Mouse (Mus musculus): ENCODE results near the gene Zbtb11. TPM values are rescaled to one million over a fixed set of nuclear protein-coding genes. Genes with fewer than 3 reads are reported as not detected.
A peak's percentile ranks its signal among the peaks of the same experiment; 100 is the strongest.
"Not testable (repeated sequence)": the region's sequence is repeated elsewhere in the genome, so short reads cannot be mapped to it uniquely, and the experiment has no call there.

Zbtb11 gene
- polyA plus RNA-seq, 1 experiment from 2014 or later: 8.4 TPM

GRCm38 (mm10) chr16:55951679-55952327 lies 21.9 kb upstream of the Zbtb11 start:
- TF ChIP-seq EP300 (IDR thresholded peaks at IDR 0.05): no peak
- no peak for TF ChIP-seq CTCF (IDR thresholded peaks at IDR 0.05)
- H3K27ac ChIP-seq (ENCODE audit: low read length): no peak overlapping the region
- H3K4me3 ChIP-seq (ENCODE audit: low read depth, low read length): no peak overlapping the region
- no peak overlapping the region for H3K9ac ChIP-seq (replicated peaks; ENCODE audit: low read depth)
- DNase-seq (ENCODE audit: low spot score) (no peak), ATAC-seq (no peak)
- H3K4me2 ChIP-seq (replicated peaks; ENCODE audit: low read depth, low read length): no peak overlapping the region
- no peaks in the 10 kb centered on the region for H3K9me3 ChIP-seq (ENCODE audit: low read length)
- 61% methylated on average over 7 of the region's 7 CpGs for WGBS
- no peaks in the 10 kb centered on the region for H3K36me3 ChIP-seq (ENCODE audit: insufficient read depth, low read length)
- H3K4me1 ChIP-seq (ENCODE audit: insufficient read depth, low read depth, low read length): no peaks in the 10 kb centered on the region
- H3K27me3 ChIP-seq (replicated peaks; ENCODE audit: insufficient read depth, low read length): no peaks in the 10 kb centered on the region

DNA sequence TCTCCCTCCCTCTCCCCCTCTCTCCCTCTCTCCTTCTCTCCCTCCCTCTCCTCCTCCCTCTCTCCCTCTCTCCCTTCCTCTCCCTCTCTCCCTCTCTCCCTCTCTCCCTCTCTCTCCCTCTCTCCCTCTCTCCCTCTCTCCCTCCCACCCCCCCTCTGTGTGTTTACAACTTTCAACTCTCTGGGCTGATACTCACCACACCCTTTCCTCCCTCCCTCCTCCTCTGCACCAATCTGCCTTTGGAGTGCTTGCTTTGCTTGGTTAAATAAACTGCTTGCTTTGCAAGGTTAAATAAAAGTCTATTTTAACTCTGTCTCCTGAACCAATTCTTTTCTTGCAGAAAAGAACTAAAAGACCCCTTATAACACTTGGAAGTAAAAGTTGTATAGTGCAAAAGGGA lies 20.9 kb upstream of the Zbtb11 start:
- Histone ChIP-seq H3K9ac (replicated peaks; ENCODE audit: low read depth) (no peak overlapping the region), H3K4me1 (ENCODE audit: insufficient read depth, low read depth, low read length) (no peaks in the 10 kb centered on the region), H3K27me3 (replicated peaks; ENCODE audit: insufficient read depth, low read length) (no peaks in the 10 kb centered on the region), H3K27ac (ENCODE audit: low read length) (no peak overlapping the region), H3K36me3 (ENCODE audit: insufficient read depth, low read length) (no peaks in the 10 kb centered on the region), H3K4me3 (ENCODE audit: low read depth, low read length) (no peak overlapping the region), H3K4me2 (replicated peaks; ENCODE audit: low read depth, low read length) (no peak overlapping the region), H3K9me3 (ENCODE audit: low read length) (no peaks in the 10 kb centered on the region)
- TF ChIP-seq EP300 (IDR thresholded peaks at IDR 0.05) (no peak), CTCF (IDR thresholded peaks at IDR 0.05) (no peak)
- ATAC-seq (peak; percentile 77), DNase-seq (ENCODE audit: low spot score) (peak; percentile 58)

- H3K4me1 ChIP-seq (ENCODE audit: insufficient read depth, low read depth, low read length); ATAC-seq; DNase-seq (ENCODE audit: low spot score); H3K4me2 ChIP-seq (replicated peaks; ENCODE audit: low read depth, low read length); H3K4me3 ChIP-seq (ENCODE audit: low read depth, low read length); H3K9ac ChIP-seq (replicated peaks; ENCODE audit: low read depth); H3K27me3 ChIP-seq (replicated peaks; ENCODE audit: insufficient read depth, low read length); H3K27ac ChIP-seq (ENCODE audit: low read length); H3K36me3 ChIP-seq (ENCODE audit: insufficient read depth, low read length); H3K9me3 ChIP-seq (ENCODE audit: low read length): not testable (repeated sequence)
- WGBS: 93% methylated on average over 9 of the region's 9 CpGs
Observed at GRCm38 (mm10) chr16:55954196-55954595, 19.5 kb upstream of the Zbtb11 start.

DNA sequence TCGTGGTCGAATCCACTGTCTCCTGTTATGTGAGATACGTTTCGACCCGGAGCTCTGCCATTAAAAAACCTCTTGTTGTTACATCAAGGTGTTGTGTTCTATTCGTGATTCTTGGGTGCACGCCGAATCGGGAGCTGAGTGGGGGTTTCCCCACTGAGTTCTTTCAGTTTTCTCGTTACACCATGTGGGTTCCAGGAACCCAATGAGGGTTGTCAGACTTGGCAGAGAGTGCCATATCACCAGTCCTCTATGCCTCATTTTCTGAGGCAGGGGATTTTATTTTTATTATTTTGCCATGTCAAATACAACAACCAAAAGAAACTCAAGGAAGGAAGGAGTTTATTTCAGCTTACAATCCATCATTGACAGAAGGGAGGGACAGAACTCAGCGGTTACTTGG lies 10.6 kb upstream of the Zbtb11 start:
- H3K9me3 ChIP-seq (ENCODE audit: low read length); H3K4me3 ChIP-seq (ENCODE audit: low read depth, low read length); H3K9ac ChIP-seq (replicated peaks; ENCODE audit: low read depth); H3K27me3 ChIP-seq (replicated peaks; ENCODE audit: insufficient read depth, low read length); DNase-seq (ENCODE audit: low spot score); ATAC-seq; H3K4me2 ChIP-seq (replicated peaks; ENCODE audit: low read depth, low read length); H3K4me1 ChIP-seq (ENCODE audit: insufficient read depth, low read depth, low read length); H3K27ac ChIP-seq (ENCODE audit: low read length); H3K36me3 ChIP-seq (ENCODE audit: insufficient read depth, low read length): not testable (repeated sequence)
- 86% methylated on average over 6 of the region's 11 CpGs for WGBS

- TF ChIP-seq CTCF (IDR thresholded peaks at IDR 0.05) (peak; percentile 61), EP300 (IDR thresholded peaks at IDR 0.05) (no peak)
- H3K36me3 ChIP-seq (ENCODE audit: insufficient read depth, low read length): no peaks in the 10 kb centered on the region
- no peak overlapping the region for H3K4me2 ChIP-seq (replicated peaks; ENCODE audit: low read depth, low read length)
- WGBS: 60% methylated on average over 4 of the region's 4 CpGs
- H3K9me3 ChIP-seq (ENCODE audit: low read length): no peaks in the 10 kb centered on the region
- DNase-seq (ENCODE audit: low spot score) (peak; percentile 68), ATAC-seq (no peak)
- H3K27ac ChIP-seq (ENCODE audit: low read length): no peak overlapping the region
- no peak overlapping the region for H3K4me3 ChIP-seq (ENCODE audit: low read depth, low read length)
- H3K27me3 ChIP-seq (replicated peaks; ENCODE audit: insufficient read depth, low read length): no peaks in the 10 kb centered on the region
- H3K9ac ChIP-seq (replicated peaks; ENCODE audit: low read depth): no peak overlapping the region
- no peaks in the 10 kb centered on the region for H3K4me1 ChIP-seq (ENCODE audit: insufficient read depth, low read depth, low read length)
Observed at GRCm38 (mm10) chr16:55964126-55964949, 9.3 kb upstream of the Zbtb11 start.

DNA sequence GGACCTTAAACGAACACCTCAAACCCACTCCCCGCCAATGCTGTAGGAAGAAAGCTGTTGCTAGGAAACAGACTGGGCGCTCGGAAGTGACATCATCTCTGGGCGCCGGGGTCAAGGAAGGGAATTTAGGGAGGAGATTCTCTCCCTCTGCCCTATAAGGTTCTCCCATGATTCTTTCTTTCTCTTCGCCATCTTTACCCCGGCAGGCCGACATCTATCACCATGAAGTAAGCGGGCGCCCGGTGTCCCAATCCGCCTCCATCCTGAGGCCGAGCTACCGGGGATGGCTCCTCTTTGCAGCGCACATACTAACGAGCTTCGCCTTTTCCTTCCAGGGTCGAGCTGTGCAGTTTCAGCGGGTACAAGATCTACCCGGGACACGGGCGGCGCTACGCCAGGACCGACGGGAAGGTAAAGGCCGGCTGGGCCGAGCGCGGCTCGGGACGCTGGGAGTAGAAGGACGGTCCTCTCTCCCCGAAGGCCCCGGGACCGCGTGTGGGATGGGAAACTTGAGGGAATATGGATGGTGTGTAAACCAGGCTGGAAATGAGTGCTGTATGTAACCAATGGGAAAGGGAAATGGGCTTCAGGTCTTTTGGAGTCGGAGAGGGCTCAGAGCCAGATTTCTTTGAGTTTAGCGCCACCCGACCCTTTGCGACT lies 7.3 kb upstream of the Zbtb11 start, which contains the start of gene Rpl24:
TSS of gene Rpl24 (plus strand) at position 64 of the 660 bp plus-strand sequence.
- ATAC-seq (peak; percentile 95), DNase-seq (ENCODE audit: low spot score) (peak; percentile 97)
- TF ChIP-seq EP300 (IDR thresholded peaks at IDR 0.05): peak; percentile 55; the same call in 1 of the 2 replicates
- peak; percentile 5; the same call in 1 of the 2 replicates for TF ChIP-seq CTCF (IDR thresholded peaks at IDR 0.05)
- under 1% methylated on average over 42 of the region's 42 CpGs for WGBS
- Histone ChIP-seq H3K27ac (ENCODE audit: low read length) (peak within 1 kb of the TSS; percentile 88), H3K4me2 (replicated peaks; ENCODE audit: low read depth, low read length) (peak within 1 kb of the TSS; percentile 55), H3K4me3 (ENCODE audit: low read depth, low read length) (peak within 1 kb of the TSS; percentile 72), H3K9me3 (ENCODE audit: low read length) (no peaks in the 10 kb centered on the region), H3K4me1 (ENCODE audit: insufficient read depth, low read depth, low read length) (no peaks in the 10 kb centered on the region), H3K9ac (replicated peaks; ENCODE audit: low read depth) (peak within 1 kb of the TSS; percentile 86), H3K27me3 (replicated peaks; ENCODE audit: insufficient read depth, low read length) (no peaks in the 10 kb centered on the region), H3K36me3 (ENCODE audit: insufficient read depth, low read length) (peaks cover 18% of the 10 kb centered on the region)
